Mouse (Mus musculus): ENCODE measurements around the gene Snx8. TPM values are rescaled to one million over a fixed set of nuclear protein-coding genes. Genes with fewer than 3 reads are reported as not detected.
"Not testable (repeated sequence)": the region's sequence is repeated elsewhere in the genome, so short reads cannot be mapped to it uniquely, and the experiment has no call there.

Snx8 gene
- total RNA-seq, 2 experiments from 2014 or later = 7.3 to 8.9 TPM

- no peak for ATAC-seq (replicated peaks; ENCODE audit: poor library complexity, severe bottlenecking)
Measured at GRCm38 (mm10) chr5:140387236-140387635, 1.8 kb downstream of the Snx8 start.

- no peak for ATAC-seq (replicated peaks; ENCODE audit: poor library complexity, severe bottlenecking)
Measured at GRCm38 (mm10) chr5:140384462-140384861, 4.6 kb downstream of the Snx8 start.

GRCm38 (mm10) chr5:140383559-140383958 lies 5.5 kb downstream of the Snx8 start:
- no peak for ATAC-seq (replicated peaks; ENCODE audit: poor library complexity, severe bottlenecking)

GRCm38 (mm10) chr5:140382688-140383087 lies 6.4 kb downstream of the Snx8 start:
- ATAC-seq (replicated peaks; ENCODE audit: poor library complexity, severe bottlenecking) = peak; percentile 51

- ATAC-seq (replicated peaks; ENCODE audit: poor library complexity, severe bottlenecking) = no peak
Measured at GRCm38 (mm10) chr5:140381156-140381555, 7.9 kb downstream of the Snx8 start.

GRCm38 (mm10) chr5:140379299-140379698 lies 9.8 kb downstream of the Snx8 start:
- ATAC-seq (replicated peaks; ENCODE audit: poor library complexity, severe bottlenecking) = peak; percentile 82

- no peak for ATAC-seq (replicated peaks; ENCODE audit: poor library complexity, severe bottlenecking)
Measured at GRCm38 (mm10) chr5:140378121-140378853, 10.8 kb downstream of the Snx8 start.

GRCm38 (mm10) chr5:140375249-140375829 lies 13.7 kb downstream of the Snx8 start:
- ATAC-seq (replicated peaks; ENCODE audit: poor library complexity, severe bottlenecking) = no peak

- no peak for ATAC-seq (replicated peaks; ENCODE audit: poor library complexity, severe bottlenecking)
Measured at GRCm38 (mm10) chr5:140374226-140374625, 14.8 kb downstream of the Snx8 start.

GRCm38 (mm10) chr5:140373711-140374110 lies 15.4 kb downstream of the Snx8 start:
- ATAC-seq (replicated peaks; ENCODE audit: poor library complexity, severe bottlenecking) = no peak

GRCm38 (mm10) chr5:140371671-140372070 lies 17.4 kb downstream of the Snx8 start:
- no peak for ATAC-seq (replicated peaks; ENCODE audit: poor library complexity, severe bottlenecking)

- ATAC-seq (replicated peaks; ENCODE audit: poor library complexity, severe bottlenecking) = no peak
Measured at GRCm38 (mm10) chr5:140370446-140371254, 18.4 kb downstream of the Snx8 start.

GRCm38 (mm10) chr5:140369466-140369865 lies 19.6 kb downstream of the Snx8 start:
- ATAC-seq (replicated peaks; ENCODE audit: poor library complexity, severe bottlenecking) = no peak

GRCm38 (mm10) chr5:140368926-140369325 lies 20.1 kb downstream of the Snx8 start:
- no peak for ATAC-seq (replicated peaks; ENCODE audit: poor library complexity, severe bottlenecking)

- not testable (repeated sequence) for ATAC-seq (replicated peaks; ENCODE audit: poor library complexity, severe bottlenecking)
Measured at GRCm38 (mm10) chr5:140368126-140368525, 20.9 kb downstream of the Snx8 start.

- no peak for ATAC-seq (replicated peaks; ENCODE audit: poor library complexity, severe bottlenecking)
Measured at GRCm38 (mm10) chr5:140364415-140364814, 24.6 kb downstream of the Snx8 start.

- no peak for ATAC-seq (replicated peaks; ENCODE audit: poor library complexity, severe bottlenecking)
Measured at GRCm38 (mm10) chr5:140359930-140360674, 29.0 kb downstream of the Snx8 start.

GRCm38 (mm10) chr5:140357466-140357865 lies 31.6 kb downstream of the Snx8 start:
- ATAC-seq (replicated peaks; ENCODE audit: poor library complexity, severe bottlenecking) = no peak

- ATAC-seq (replicated peaks; ENCODE audit: poor library complexity, severe bottlenecking) = no peak
Measured at GRCm38 (mm10) chr5:140355934-140356333, 33.1 kb downstream of the Snx8 start.

GRCm38 (mm10) chr5:140352352-140352751 lies 36.7 kb downstream of the Snx8 start:
- no peak for ATAC-seq (replicated peaks; ENCODE audit: poor library complexity, severe bottlenecking)

All from granulocyte monocyte progenitor cell, adult 5-6 weeks (primary cell).